22 mouse cellular contexts compared by ENCODE assay signal in the genomic region with DNA sequence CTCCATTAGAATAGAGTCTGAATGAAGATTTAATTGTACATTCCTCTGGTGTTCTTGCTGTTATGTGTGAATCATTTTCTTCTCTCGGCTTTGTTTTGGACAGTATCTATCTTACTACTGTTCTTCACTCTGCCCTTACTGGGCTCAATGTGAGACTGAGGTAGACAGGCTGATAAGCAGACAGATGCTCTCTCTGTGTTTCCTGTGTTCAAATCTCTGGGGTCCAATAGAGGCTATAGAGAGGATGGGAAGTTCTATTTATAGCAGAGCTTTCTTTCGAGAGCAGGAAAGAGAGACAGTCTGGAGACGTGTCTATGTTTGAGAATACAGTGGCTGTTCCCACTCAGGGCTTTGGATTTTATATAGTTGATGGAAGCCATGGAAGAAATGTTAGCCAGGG.
DNase-seq lines count a peak whose midpoint lies in the region; ATAC-seq and TF ChIP-seq lines count a peak whose summit lies in the region.
"Had no signal": no experiment of that assay in that cellular context is flagged by ENCODE, and none has a peak within 500 bp of the region (broad histone marks: within the 10 kb centered on the region; RNA-seq: fewer than 3 reads in every experiment).

No protein-coding gene starts in this region.

- DNase-seq in midbrain, embryonic 11.5 days (ENCODE audit: low spot score, missing footprints), result no peak
- peak; percentile 13 for DNase-seq in brain, embryonic 14.5 days (ENCODE audit: low read depth)
- no peak for DNase-seq in frontal cortex, postnatal 14 days (ENCODE audit: low spot score in 2 of 2)
- DNase-seq in gastrocnemius, postnatal 25 days, result no peak
- DNase-seq: adrenal gland, adult 8-10 months; adrenal gland, postnatal 36 days; cerebellum, adult 11 months; cerebellum, adult 8-10 months; cerebellum, postnatal 14 days; embryo, embryonic 11 days; gastrocnemius, adult 2 months; gastrocnemius, postnatal 36 days; heart, postnatal 10 days had no signal

- no peaks in the 10 kb centered on the region for H3K27me3 ChIP-seq in hindbrain, embryonic 16.5 days (replicated peaks; ENCODE audit: control insufficient read depth, insufficient read depth, low read length)
- no peaks in the 10 kb centered on the region for H3K27me3 ChIP-seq in hindbrain, embryonic 12.5 days
- H3K27me3 ChIP-seq in midbrain, embryonic 15.5 days (replicated peaks), result no peaks in the 10 kb centered on the region
- no peaks in the 10 kb centered on the region for H3K27me3 ChIP-seq in midbrain, embryonic 11.5 days (ENCODE audit: control insufficient read depth, insufficient read depth, low read length)
- no peaks in the 10 kb centered on the region for H3K27me3 ChIP-seq in neural tube, embryonic 13.5 days
- H3K27me3 ChIP-seq: embryonic facial prominence, embryonic 12.5 days; forebrain, embryonic 12.5 days; heart, embryonic 13.5 days had no signal

- H3K4me2 ChIP-seq in hindbrain, embryonic 16.5 days (ENCODE audit: low read length), result no peak overlapping the region
- H3K4me2 ChIP-seq in hindbrain, embryonic 12.5 days (replicated peaks), result no peak overlapping the region
- H3K4me2 ChIP-seq in midbrain, embryonic 15.5 days, result no peak overlapping the region
- no peak overlapping the region for H3K4me2 ChIP-seq in midbrain, embryonic 11.5 days
- H3K4me2 ChIP-seq in neural tube, embryonic 13.5 days, result no peak overlapping the region
- H3K4me2 ChIP-seq: embryonic facial prominence, embryonic 12.5 days; forebrain, embryonic 12.5 days; heart, embryonic 13.5 days had no signal

- H3K4me1 ChIP-seq in hindbrain, embryonic 16.5 days (ENCODE audit: control insufficient read depth, insufficient read depth, low read depth, low read length), result no peaks in the 10 kb centered on the region
- no peaks in the 10 kb centered on the region for H3K4me1 ChIP-seq in hindbrain, embryonic 12.5 days
- H3K4me1 ChIP-seq in midbrain, embryonic 15.5 days, result no peaks in the 10 kb centered on the region
- no peaks in the 10 kb centered on the region for H3K4me1 ChIP-seq in midbrain, embryonic 11.5 days (ENCODE audit: control insufficient read depth, insufficient read depth, low read length)
- 0 out of 2 replicates have a peak, but pooled peaks cover 5% of the 10 kb centered on the region for H3K4me1 ChIP-seq in neural tube, embryonic 13.5 days (replicated peaks)
- H3K4me1 ChIP-seq: embryonic facial prominence, embryonic 12.5 days; forebrain, embryonic 12.5 days had no signal

- peak; percentile 64; the same call in 1 of the 2 replicates for ATAC-seq in hindbrain, embryonic 16.5 days
- ATAC-seq in hindbrain, embryonic 12.5 days (ENCODE audit: low FRiP score), result no peak
- ATAC-seq in midbrain, embryonic 15.5 days (replicated peaks), result 0 out of 2 replicates have a peak, but pooled peaks have one; percentile 33
- no peak for ATAC-seq in midbrain, embryonic 11.5 days (ENCODE audit: low FRiP score)
- peak; percentile 43; the same call in 1 of the 2 replicates for ATAC-seq in neural tube, embryonic 13.5 days (ENCODE audit: low read depth)
- ATAC-seq: forebrain, embryonic 16.5 days had no signal

- WGBS in hindbrain, embryonic 16.5 days, result 45% methylated on average over 3 of the region's 3 CpGs
- WGBS in hindbrain, embryonic 12.5 days, result 73% methylated on average over 3 of the region's 3 CpGs
- 56% methylated on average over 3 of the region's 3 CpGs for WGBS in midbrain, embryonic 15.5 days
- 75% methylated on average over 3 of the region's 3 CpGs for WGBS in midbrain, embryonic 11.5 days
- WGBS in neural tube, embryonic 13.5 days, result 46% methylated on average over 3 of the region's 3 CpGs

- H3K36me3 ChIP-seq in hindbrain, embryonic 16.5 days (ENCODE audit: control insufficient read depth, insufficient read depth, low read length), result no peaks in the 10 kb centered on the region
- no peaks in the 10 kb centered on the region for H3K36me3 ChIP-seq in hindbrain, embryonic 12.5 days
- no peaks in the 10 kb centered on the region for H3K36me3 ChIP-seq in midbrain, embryonic 15.5 days (replicated peaks)
- no peaks in the 10 kb centered on the region for H3K36me3 ChIP-seq in midbrain, embryonic 11.5 days (ENCODE audit: control insufficient read depth, insufficient read depth, low read length)
- no peaks in the 10 kb centered on the region for H3K36me3 ChIP-seq in neural tube, embryonic 13.5 days
- H3K36me3 ChIP-seq: embryonic facial prominence, embryonic 12.5 days; forebrain, embryonic 12.5 days; G1E; heart, embryonic 13.5 days had no signal

- no peak overlapping the region for H3K4me3 ChIP-seq in hindbrain, embryonic 16.5 days (ENCODE audit: low read length)
- H3K4me3 ChIP-seq in hindbrain, embryonic 12.5 days, result no peak overlapping the region
- H3K4me3 ChIP-seq in midbrain, embryonic 15.5 days, result no peak overlapping the region
- no peak overlapping the region for H3K4me3 ChIP-seq in midbrain, embryonic 11.5 days (ENCODE audit: low read depth, low read length)
- no peak overlapping the region for H3K4me3 ChIP-seq in neural tube, embryonic 13.5 days
- H3K4me3 ChIP-seq: embryonic facial prominence, embryonic 12.5 days; forebrain, embryonic 12.5 days; gastrocnemius, adult 2 months; heart, embryonic 13.5 days had no signal

- H3K9ac ChIP-seq in hindbrain, embryonic 16.5 days (ENCODE audit: low read depth, low read length), result no peak overlapping the region
- H3K9ac ChIP-seq in hindbrain, embryonic 12.5 days, result no peak overlapping the region
- no peak overlapping the region for H3K9ac ChIP-seq in midbrain, embryonic 15.5 days
- H3K9ac ChIP-seq in midbrain, embryonic 11.5 days (ENCODE audit: low read length), result no peak overlapping the region
- H3K9ac ChIP-seq in neural tube, embryonic 13.5 days, result no peak overlapping the region
- H3K9ac ChIP-seq: embryonic facial prominence, embryonic 12.5 days; forebrain, embryonic 12.5 days; heart, embryonic 13.5 days had no signal

- no peak overlapping the region for H3K27ac ChIP-seq in hindbrain, embryonic 16.5 days (ENCODE audit: low read depth, low read length)
- H3K27ac ChIP-seq in hindbrain, embryonic 12.5 days, result no peak overlapping the region
- H3K27ac ChIP-seq in midbrain, embryonic 15.5 days, result no peak overlapping the region
- H3K27ac ChIP-seq in midbrain, embryonic 11.5 days (ENCODE audit: low read depth, low read length), result no peak overlapping the region
- no peak overlapping the region for H3K27ac ChIP-seq in neural tube, embryonic 13.5 days (replicated peaks)
- H3K27ac ChIP-seq: embryonic facial prominence, embryonic 12.5 days; forebrain, embryonic 12.5 days; gastrocnemius, adult 2 months; heart, embryonic 13.5 days had no signal

- H3K9me3 ChIP-seq in hindbrain, embryonic 16.5 days (ENCODE audit: control insufficient read depth, low read length), result 0 out of 2 replicates have a peak, but pooled peaks cover 2% of the 10 kb centered on the region
- no peaks in the 10 kb centered on the region for H3K9me3 ChIP-seq in hindbrain, embryonic 12.5 days (replicated peaks)
- no peaks in the 10 kb centered on the region for H3K9me3 ChIP-seq in midbrain, embryonic 15.5 days
- no peaks in the 10 kb centered on the region for H3K9me3 ChIP-seq in midbrain, embryonic 11.5 days (ENCODE audit: control insufficient read depth, low read length)
- H3K9me3 ChIP-seq in neural tube, embryonic 13.5 days, result no peaks in the 10 kb centered on the region
- H3K9me3 ChIP-seq: embryonic facial prominence, embryonic 12.5 days; forebrain, embryonic 12.5 days; G1E; heart, embryonic 13.5 days had no signal

- TF ChIP-seq CTCF in brain, embryonic 14.5 days (IDR thresholded peaks at IDR 0.05; ENCODE audit: borderline replicate concordance, extremely low read depth, insufficient read depth, insufficient read length), result no peak

- TF ChIP-seq POLR2A in brain, embryonic 14.5 days (IDR thresholded peaks at IDR 0.05; ENCODE audit: borderline replicate concordance, extremely low read depth, insufficient read depth, insufficient read length, poor library complexity, severe bottlenecking), result no peak

Comparison
In these comparisons a context has a peak if more than half of its experiments do, and no peak if none do; other contexts are left out.
1. ATAC-seq: peak in hindbrain, embryonic 16.5 days (single experiment), midbrain, embryonic 15.5 days (single experiment) and neural tube, embryonic 13.5 days (single experiment); none in hindbrain, embryonic 12.5 days (single experiment) and midbrain, embryonic 11.5 days (single experiment).